Mouse (Mus musculus): Measurements from ENCODE around the gene Gm21317. TPM values are rescaled to one million over a fixed set of nuclear protein-coding genes. Genes with fewer than 3 reads are reported as not detected.
"Not testable (repeated sequence)": the region's sequence is repeated elsewhere in the genome, so short reads cannot be mapped to it uniquely, and the experiment has no call there.

Gm21317 gene
- not detected for polyA plus RNA-seq (2012; fragmentation: generic; extraction: Trizol)
- long read RNA-seq, experiment 1: 0 reads
- long read RNA-seq, experiment 2: 0 reads

DNA sequence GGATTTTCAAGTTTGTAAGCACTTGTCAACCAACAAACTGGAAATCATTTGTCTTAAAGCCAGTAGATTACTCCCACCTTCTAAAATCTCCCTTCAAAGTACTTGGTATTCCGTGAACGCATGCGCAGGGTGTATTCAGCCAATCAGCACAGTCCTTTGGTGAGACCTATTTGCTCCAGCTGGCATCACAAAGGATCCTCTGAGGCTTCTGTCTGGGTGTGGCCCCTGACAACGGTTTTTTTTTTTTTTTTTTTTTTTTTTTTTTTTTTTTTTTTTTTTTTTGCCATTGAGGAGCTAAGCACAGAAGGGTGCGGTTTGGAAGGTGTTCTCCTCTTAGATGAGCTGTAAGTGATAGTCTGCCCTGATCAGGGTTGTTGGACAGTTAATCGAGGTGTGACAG is at the start of gene Gm21317:
Gm21317 (plus strand) TSS at position 301 of the 400 bp plus-strand sequence.
- not testable (repeated sequence) for H3K79me2 ChIP-seq (ENCODE audit: control insufficient read depth, insufficient read depth); H3K79me3 ChIP-seq (ENCODE audit: low read depth); H3K36me3 ChIP-seq (ENCODE audit: control insufficient read depth, insufficient read depth); H3K4me3 ChIP-seq (ENCODE audit: insufficient read depth, poor library complexity, severe bottlenecking); H3ac ChIP-seq (ENCODE audit: control insufficient read depth, insufficient read length, low read depth); H3K27me3 ChIP-seq (ENCODE audit: control insufficient read depth, insufficient read depth, insufficient read length)

Data from C2C12 (cell line).